Mouse (Mus musculus): ENCODE results near the gene Pitpnm3.

The Pitpnm3 gene

DNA sequence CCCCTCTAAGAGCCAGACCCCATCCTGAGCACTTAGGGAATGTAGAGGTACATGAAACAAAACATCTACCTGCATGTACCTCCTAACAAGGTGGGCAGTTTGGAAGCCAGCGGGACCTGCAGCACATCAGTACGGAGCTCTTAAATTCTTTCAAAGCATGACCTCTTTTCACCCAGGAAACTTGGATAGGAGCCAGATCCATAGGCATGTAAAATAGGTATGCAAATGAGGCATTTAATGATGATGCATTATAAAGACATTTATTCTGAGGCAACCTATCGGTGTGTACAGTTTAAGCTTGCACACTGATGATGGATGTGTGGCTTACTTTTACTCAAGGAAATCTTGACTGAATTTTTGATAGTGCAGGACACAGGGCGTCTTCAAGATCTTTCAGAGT, 120.9 kb downstream of the Pitpnm3 start:
- DNase-seq: no peak

DNA sequence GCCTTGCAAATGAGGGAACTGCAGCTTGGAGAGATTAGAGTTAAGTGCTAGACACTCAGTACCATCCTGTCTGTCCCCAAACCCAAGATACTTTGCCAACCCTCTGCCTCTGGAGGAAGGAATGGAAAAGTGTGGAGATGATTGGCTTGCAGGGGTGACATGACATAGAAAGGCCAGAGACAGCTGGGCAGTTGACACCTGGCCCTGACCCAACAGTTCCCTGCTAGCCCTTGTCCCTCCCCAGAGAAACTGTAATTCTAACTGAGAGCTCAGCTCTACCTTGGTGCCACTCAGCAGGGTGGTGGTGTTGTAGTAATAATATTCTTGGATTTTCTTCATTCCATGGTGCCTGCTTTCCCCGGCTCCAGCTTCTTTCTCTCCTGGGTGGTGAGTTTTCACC, 123.6 kb downstream of the Pitpnm3 start:
- DNase-seq: no peak

GRCm38 (mm10) chr11:72010940-72011722, 124.4 kb downstream of the Pitpnm3 start:
- DNase-seq: peak in 1 of 2 experiments; percentile 48

GRCm38 (mm10) chr11:72010367-72010766, 125.2 kb downstream of the Pitpnm3 start:
- no peak for DNase-seq

DNA sequence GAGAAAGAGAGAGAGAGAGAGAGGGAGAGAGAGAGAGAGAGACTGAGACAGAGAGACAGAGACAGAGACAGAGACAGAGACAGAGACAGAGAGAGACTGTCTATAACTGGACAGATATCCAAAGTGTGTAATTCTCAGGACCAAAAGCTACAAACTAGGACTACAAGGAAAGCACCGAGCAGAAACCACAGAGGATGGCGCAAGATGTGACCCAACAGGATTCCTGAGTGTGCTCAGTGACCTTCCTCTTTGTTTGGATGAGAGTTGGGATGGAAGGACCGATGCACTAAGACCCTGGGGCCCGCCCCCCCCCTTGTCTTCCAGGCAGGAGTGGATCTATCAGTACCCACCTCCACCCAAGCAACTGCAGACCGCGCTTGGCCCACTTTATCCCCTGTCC, 130.0 kb downstream of the Pitpnm3 start:
- DNase-seq: no peak

DNA sequence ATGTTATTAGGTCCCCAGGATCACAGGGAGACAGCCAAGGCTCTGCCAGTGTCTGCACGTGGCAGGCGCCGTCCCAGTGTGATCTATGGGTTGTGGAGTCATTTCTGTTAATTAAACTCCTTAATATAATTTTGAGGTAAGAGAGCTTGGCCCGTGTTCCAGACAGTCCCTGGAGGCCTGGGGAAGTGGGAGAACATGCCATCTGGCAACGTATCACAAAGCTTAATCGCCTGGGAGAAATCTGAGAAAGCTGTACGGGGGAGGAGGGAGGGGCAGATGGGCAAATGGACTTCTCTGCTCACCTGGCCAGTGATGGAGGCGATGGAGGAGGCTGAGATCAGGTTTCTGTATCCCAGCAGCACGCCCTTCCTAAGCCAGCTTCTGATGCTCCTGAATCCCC, 132.4 kb downstream of the Pitpnm3 start:
- peak; percentile 49 to 59 for DNase-seq

DNA sequence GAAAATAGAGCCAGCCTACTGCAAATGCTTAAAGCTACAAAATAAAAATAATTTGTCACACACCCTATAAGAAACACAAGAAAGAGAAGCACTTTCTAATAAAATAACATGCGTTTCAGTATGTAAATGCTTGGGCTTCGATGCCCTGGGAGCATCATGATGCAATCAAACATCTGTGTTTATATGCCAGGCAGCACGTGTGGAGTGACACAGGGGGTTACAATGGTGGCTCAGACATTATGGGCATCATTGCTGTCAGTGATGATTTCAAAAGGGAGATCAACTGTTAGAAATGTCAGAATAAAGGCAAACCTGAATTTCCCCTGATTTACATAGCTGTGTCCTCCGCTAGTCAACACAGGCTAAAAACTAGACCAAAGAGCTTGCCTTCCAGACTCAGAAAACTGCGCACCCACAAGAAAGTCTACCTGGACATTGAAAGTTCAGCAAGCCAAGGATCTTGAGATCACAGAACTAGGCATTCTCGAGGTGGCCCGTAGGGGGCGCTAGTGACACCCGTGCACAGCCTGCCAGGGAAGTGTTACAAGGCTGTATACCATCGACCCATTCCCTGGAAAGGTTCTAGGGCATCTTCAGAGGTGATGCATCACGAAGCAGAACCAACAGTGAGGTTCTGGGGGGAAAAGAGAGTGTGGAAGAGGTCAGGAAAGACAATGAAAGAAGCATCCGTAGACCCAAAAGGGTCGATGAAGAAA, 133.3 kb downstream of the Pitpnm3 start:
- DNase-seq: peak; percentile 73 to 76

GRCm38 (mm10) chr11:72000194-72000593, 135.4 kb downstream of the Pitpnm3 start:
- no peak for DNase-seq

Measured in cerebellum, postnatal 10 days (tissue).